Mouse (Mus musculus) liver, postnatal 0 days (tissue): Measurements from ENCODE around the gene Pgm3.

ENCODE experiments used
- CTCF ChIP-seq: sonication (generic); IDR thresholded peaks from 2 replicates; pipeline ENCODE4 v1.5.1; 2016; ENCODE audit warnings: antibody characterized with exemption, low read depth
- EP300 ChIP-seq: IDR thresholded peaks from 2 replicates; pipeline ENCODE4 v1.6.1; 2016; ENCODE audit warnings: antibody characterized with exemption, low read depth, mild to moderate bottlenecking

DNA sequence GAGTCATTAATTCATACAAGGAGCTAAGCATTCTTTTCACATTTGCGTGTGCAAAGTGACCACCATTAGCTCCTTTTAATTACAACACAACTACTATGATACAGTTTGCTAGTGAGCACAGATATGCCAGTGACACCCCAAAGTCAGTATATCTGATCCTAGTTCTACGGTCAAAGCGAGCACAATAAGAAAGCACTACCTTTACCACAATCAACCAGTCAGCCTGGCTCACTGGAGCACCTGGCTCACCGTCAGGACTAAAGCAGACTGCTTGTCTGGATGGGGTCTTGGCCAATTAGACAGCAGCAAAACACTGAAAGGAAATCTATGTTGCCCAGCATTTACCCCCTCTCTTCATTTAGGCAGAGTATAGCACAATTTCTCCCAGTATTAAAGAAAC is 40.4 kb upstream of the Pgm3 start:
- no peak for TF ChIP-seq CTCF
- TF ChIP-seq EP300, result no peak
